Mouse (Mus musculus) liver, embryonic 14.5 days (tissue): ENCODE measurements around the gene Ulk3. TPM values are rescaled to one million over a fixed set of nuclear protein-coding genes. Genes with fewer than 3 reads are reported as not detected.
A peak's percentile ranks its signal among the peaks of the same experiment; 100 is the strongest.

Experiments used
- ATAC-seq: fragments of 200-750 bp; cut with Nextera tagmentation; 2 replicates; pipeline ENCODE4 v1.8.0; 2017; ENCODE audit warnings: moderate number of reproducible peaks, mild to moderate bottlenecking, moderate library complexity; ENCODE audit not compliant: insufficient read depth
- DNase-seq, 3 experiments: peaks; one replicate each; pipeline ENCODE4 v3.0.0-alpha.2; 2012 to 2013; ENCODE audit warnings: low read depth in 3 of 3, low spot score in 3 of 3
- H3K27ac ChIP-seq: fragments of 300-500 bp; sonication (generic); 2 replicates; pipeline ENCODE4 v1.5.1; 2014; ENCODE audit warnings: moderate library complexity, mild to moderate bottlenecking, control low read depth, inconsistent platforms
- H3K27me3 ChIP-seq: fragments of 300-500 bp; sonication (generic); 2 replicates; pipeline ENCODE4 v1.6.1; 2014; ENCODE audit warnings: mild to moderate bottlenecking, low read length, moderate library complexity; ENCODE audit not compliant: control insufficient read depth, insufficient read depth
- H3K36me3 ChIP-seq: fragments of 300-500 bp; sonication (generic); replicated peaks from 2 replicates; pipeline ENCODE4 v1.6.1; 2014; ENCODE audit warnings: low read depth; ENCODE audit not compliant: control insufficient read depth, insufficient read depth
- H3K4me1 ChIP-seq, 2 experiments: fragments of 200-500 bp in 1 of 2; fragments of 300-500 bp in 1 of 2; sonication (generic) in 1 of 2; replicated peaks; 2 replicates each; pipeline ENCODE4 v1.6.1; 2012 to 2014; ENCODE audit warnings: antibody characterized with exemption in 1 of 2, inconsistent platforms in 1 of 2, low read length in 1 of 2; ENCODE audit not compliant: control insufficient read depth in 2 of 2, insufficient read depth in 2 of 2
- H3K4me2 ChIP-seq: fragments of 300-500 bp; sonication (generic); 2 replicates; pipeline ENCODE4 v1.6.1; 2014; ENCODE audit warnings: low read depth, mild to moderate bottlenecking, control low read depth, moderate library complexity
- H3K4me3 ChIP-seq, 2 experiments: fragments of 200-500 bp in 1 of 2; fragments of 300-500 bp in 1 of 2; sonication (generic) in 1 of 2; 2 replicates each; pipeline ENCODE4 v1.5.1; 2012 to 2014; ENCODE audit warnings: low read depth in 2 of 2, low read length in 2 of 2, mild to moderate bottlenecking in 2 of 2, control low read depth in 1 of 2, inconsistent platforms in 1 of 2, moderate library complexity in 1 of 2; ENCODE audit not compliant: insufficient read depth in 1 of 2
- H3K9ac ChIP-seq: fragments of 300-500 bp; sonication (generic); replicated peaks from 2 replicates; pipeline ENCODE4 v1.6.1; 2014; ENCODE audit warnings: mild to moderate bottlenecking, control low read depth, moderate library complexity
- H3K9me3 ChIP-seq: fragments of 300-500 bp; sonication (generic); 2 replicates; pipeline ENCODE4 v1.6.1; 2016; ENCODE audit warnings: low read length, mixed read lengths; ENCODE audit not compliant: control insufficient read depth
- CTCF ChIP-seq: IDR thresholded peaks from 2 replicates; pipeline ENCODE4 v1.5.1; 2016; ENCODE audit warnings: antibody characterized with exemption, low read depth, control low read depth
- EP300 ChIP-seq: IDR thresholded peaks from 2 replicates; pipeline ENCODE4 v1.6.1; 2016; ENCODE audit warnings: antibody characterized with exemption, low read depth
- WGBS: fragments of 180-500 bp; shearing (Covaris S2); extraction: QIAGEN DNeasy Blood & Tissue Kit; methylation state at CpG from one replicate; pipeline ENCODE4 v1.1.7; 2014; ENCODE audit not compliant: insufficient replicate concordance; 5-methylcytosine and 5-hydroxymethylcytosine counted together
- polyA plus RNA-seq, 2 experiments: library from polyadenylated mRNA; depleted of rRNA in 1 of 2; stranded (reverse) in 1 of 2; unstranded in 1 of 2; fragments of >200 nt; fragmentation: Nextera tagmentation in 1 of 2; extraction: Ambion mirVana in 1 of 2; gene quantifications; 2 replicates each; pipeline versions ENCODE4 v1.2.1 to v1.2.3; 2012 to 2014

Ulk3 gene
- polyA plus RNA-seq, 2 experiments = 2.0 to 4.5 TPM

GRCm38 (mm10) chr9:57566846-57567245 lies 22.4 kb upstream of the Ulk3 start:
- H3K9me3 ChIP-seq = no peaks in the 10 kb centered on the region
- H3K4me3 ChIP-seq = no peak overlapping the region
- H3K9ac ChIP-seq = no peak overlapping the region
- no peak overlapping the region for H3K27ac ChIP-seq
- WGBS = 62% methylated on average over 8 of the region's 8 CpGs
- TF ChIP-seq EP300 (no peak), CTCF (peak; percentile 62)
- no peak for ATAC-seq
- no peak for DNase-seq
- no peaks in the 10 kb centered on the region for H3K27me3 ChIP-seq
- H3K36me3 ChIP-seq = 0 out of 2 replicates have a peak, but pooled peaks cover 2% of the 10 kb centered on the region
- no peak overlapping the region for H3K4me2 ChIP-seq
- peaks cover 4 to 6% of the 10 kb centered on the region in 2 experiments for H3K4me1 ChIP-seq

GRCm38 (mm10) chr9:57568500-57568899 lies 20.8 kb upstream of the Ulk3 start:
- TF ChIP-seq CTCF (no peak), EP300 (no peak)
- WGBS = 83% methylated on average over 6 of the region's 6 CpGs
- H3K27me3 ChIP-seq = no peaks in the 10 kb centered on the region
- no peak overlapping the region for H3K4me2 ChIP-seq
- H3K4me3 ChIP-seq = no peak overlapping the region
- DNase-seq (no peak), ATAC-seq (no peak)
- 0 out of 2 replicates have a peak, but pooled peaks cover 2% of the 10 kb centered on the region for H3K36me3 ChIP-seq
- H3K27ac ChIP-seq = no peak overlapping the region
- no peaks in the 10 kb centered on the region for H3K4me1 ChIP-seq
- no peaks in the 10 kb centered on the region for H3K9me3 ChIP-seq
- no peak overlapping the region for H3K9ac ChIP-seq

GRCm38 (mm10) chr9:57574397-57574796 lies 14.9 kb upstream of the Ulk3 start:
- no peak overlapping the region for H3K9ac ChIP-seq
- H3K9me3 ChIP-seq = no peaks in the 10 kb centered on the region

GRCm38 (mm10) chr9:57575577-57575976 lies 13.7 kb upstream of the Ulk3 start:
- Histone ChIP-seq H3K9ac (no peak overlapping the region), H3K4me1 (peaks cover 10 to 15% of the 10 kb centered on the region in 2 experiments), H3K27ac (no peak overlapping the region), H3K27me3 (no peaks in the 10 kb centered on the region), H3K4me2 (no peak overlapping the region), H3K36me3 (no peaks in the 10 kb centered on the region), H3K4me3 (no peak overlapping the region), H3K9me3 (no peaks in the 10 kb centered on the region)
- DNase-seq (no peak), ATAC-seq (no peak)
- TF ChIP-seq CTCF = no peak
- TF ChIP-seq EP300 = no peak
- 69% methylated on average over 3 of the region's 3 CpGs for WGBS

More at GRCm38 (mm10) chr9:57574397-57574796, 14.9 kb upstream of the Ulk3 start:
- ATAC-seq (no peak), DNase-seq (no peak)
- no peak overlapping the region for H3K27ac ChIP-seq
- H3K4me3 ChIP-seq = no peak overlapping the region
- TF ChIP-seq CTCF (no peak), EP300 (no peak)
- H3K27me3 ChIP-seq = no peaks in the 10 kb centered on the region
- 0 out of 2 replicates have a peak, but pooled peaks cover 2% of the 10 kb centered on the region for H3K36me3 ChIP-seq
- no peak overlapping the region for H3K4me2 ChIP-seq
- peaks cover 10 to 15% of the 10 kb centered on the region in 2 experiments for H3K4me1 ChIP-seq

GRCm38 (mm10) chr9:57577144-57577849 lies 12.0 kb upstream of the Ulk3 start:
- DNase-seq (peak in 1 of 3 experiments; percentile 49), ATAC-seq (peak; percentile 86)
- no peaks in the 10 kb centered on the region for H3K27me3 ChIP-seq
- peak overlapping the region; percentile 45 for H3K27ac ChIP-seq
- H3K4me3 ChIP-seq = no peak overlapping the region
- no peaks in the 10 kb centered on the region for H3K9me3 ChIP-seq
- peaks cover 5% of the 10 kb centered on the region for H3K36me3 ChIP-seq
- H3K9ac ChIP-seq = peak overlapping the region; percentile 36
- peak overlapping the region; percentile 35 for H3K4me2 ChIP-seq
- peaks cover 10 to 15% of the 10 kb centered on the region in 2 experiments for H3K4me1 ChIP-seq
- WGBS = 20% methylated on average over 6 of the region's 6 CpGs
- peak; percentile 57 for TF ChIP-seq EP300
- TF ChIP-seq CTCF = no peak
